Mouse (Mus musculus) liver, postnatal 0 days (tissue): ENCODE results near the gene Brpf3. TPM values are rescaled to one million over a fixed set of nuclear protein-coding genes. Genes with fewer than 3 reads are reported as not detected.

Experiments used
- ATAC-seq: fragments of 200-750 bp; cut with Nextera tagmentation; 2 replicates; pipeline ENCODE4 v1.8.0; 2017; ENCODE audit warnings: mild to moderate bottlenecking, moderate library complexity
- DNase-seq: peaks from one replicate; pipeline ENCODE4 v3.0.0-alpha.2; 2016
- H3K27ac ChIP-seq: fragments of 300-500 bp; sonication (generic); 2 replicates; pipeline ENCODE4 v1.5.1; 2014; ENCODE audit warnings: antibody characterized with exemption, moderate library complexity, mild to moderate bottlenecking, low read depth
- H3K27me3 ChIP-seq: fragments of 300-500 bp; sonication (generic); 2 replicates; pipeline ENCODE4 v1.6.1; 2014; ENCODE audit warnings: low read length, control low read depth, mixed read lengths; ENCODE audit not compliant: insufficient read depth
- H3K36me3 ChIP-seq: fragments of 300-500 bp; sonication (generic); replicated peaks from 2 replicates; pipeline ENCODE4 v1.6.1; 2014; ENCODE audit warnings: mild to moderate bottlenecking, control low read depth, low read length, moderate library complexity, mixed read lengths; ENCODE audit not compliant: insufficient read depth
- H3K4me1 ChIP-seq: fragments of 300-500 bp; sonication (generic); 2 replicates; pipeline ENCODE4 v1.6.1; 2014; ENCODE audit warnings: antibody characterized with exemption, mild to moderate bottlenecking, control low read depth; ENCODE audit not compliant: insufficient read depth
- H3K4me2 ChIP-seq: fragments of 300-500 bp; sonication (generic); 2 replicates; pipeline ENCODE4 v1.6.1; 2014; ENCODE audit warnings: low read depth, mild to moderate bottlenecking, low read length, moderate library complexity, mixed read lengths
- H3K4me3 ChIP-seq: fragments of 300-500 bp; sonication (generic); 2 replicates; pipeline ENCODE4 v1.5.1; 2014; ENCODE audit warnings: low read depth, low read length
- H3K9ac ChIP-seq: fragments of 300-500 bp; sonication (generic); replicated peaks from 2 replicates; pipeline ENCODE4 v1.6.1; 2014; ENCODE audit warnings: mild to moderate bottlenecking, moderate library complexity
- H3K9me3 ChIP-seq: fragments of 300-500 bp; sonication (generic); 2 replicates; pipeline ENCODE4 v1.6.1; 2016; ENCODE audit warnings: mild to moderate bottlenecking, control low read depth, low read length, mixed read lengths
- CTCF ChIP-seq: sonication (generic); IDR thresholded peaks from 2 replicates; pipeline ENCODE4 v1.5.1; 2016; ENCODE audit warnings: antibody characterized with exemption, low read depth
- EP300 ChIP-seq: IDR thresholded peaks from 2 replicates; pipeline ENCODE4 v1.6.1; 2016; ENCODE audit warnings: antibody characterized with exemption, low read depth, mild to moderate bottlenecking
- WGBS: fragments of 180-500 bp; shearing (Covaris S2); extraction: QIAGEN DNeasy Blood & Tissue Kit; methylation state at CpG from one replicate; pipeline ENCODE4 v1.1.7; 2014; ENCODE audit not compliant: insufficient replicate concordance; 5-methylcytosine and 5-hydroxymethylcytosine counted together
- polyA plus RNA-seq: library from polyadenylated mRNA; unstranded; fragments of >200 nt; fragmentation: Nextera tagmentation; extraction: Ambion mirVana; gene quantifications from 2 replicates; pipeline ENCODE4 v1.2.1, GENCODE M21; 2015

The Brpf3 gene
- polyA plus RNA-seq, 1 experiment from 2014 or later, result 33.9 TPM

GRCm38 (mm10) chr17:28886266-28886665 is 85.4 kb downstream of the Brpf3 start:
- TF ChIP-seq CTCF (no peak), EP300 (no peak)
- Histone ChIP-seq H3K4me1 (peaks cover 5% of the 10 kb centered on the region; the same call in 1 of the 2 replicates), H3K27me3 (0 out of 2 replicates have a peak, but pooled peaks cover 4% of the 10 kb centered on the region), H3K9ac (no peak overlapping the region), H3K9me3 (no peaks in the 10 kb centered on the region), H3K36me3 (no peaks in the 10 kb centered on the region), H3K27ac (no peak overlapping the region), H3K4me2 (no peak overlapping the region), H3K4me3 (no peak overlapping the region)
- DNase-seq (no peak), ATAC-seq (no peak)
- 64% methylated on average over 8 of the region's 8 CpGs for WGBS

Other genes starting within 250 kb of the Brpf3 start
- gene Clps, start 240.3 kb upstream of the Brpf3 start, polyA plus RNA-seq, result 1.2 and 26.9 TPM in 2 replicates
- not detected in 2 replicates for gene Lhfpl5, start 225.4 kb upstream of the Brpf3 start, polyA plus RNA-seq
- 20.9 and 21.7 TPM in 2 replicates for gene Srpk1, start 178.4 kb upstream of the Brpf3 start, polyA plus RNA-seq
- 0.32 and 0.51 TPM in 2 replicates for gene Slc26a8, start 110.9 kb upstream of the Brpf3 start, polyA plus RNA-seq
- 23.6 and 24.5 TPM in 2 replicates for gene Mapk14, start 109.8 kb upstream of the Brpf3 start, polyA plus RNA-seq
- 0.80 and 1.1 TPM in 2 replicates for gene AC170998.1, start 75.0 kb upstream of the Brpf3 start, polyA plus RNA-seq
- gene Mapk13, start 31.8 kb upstream of the Brpf3 start, polyA plus RNA-seq, result 25.2 and 27.6 TPM in 2 replicates
- gene Pnpla1, start 57.3 kb downstream of the Brpf3 start, polyA plus RNA-seq, result 0.09 and 0.16 TPM in 2 replicates
- gene 4930539E08Rik, start 114.2 kb downstream of the Brpf3 start, polyA plus RNA-seq, result 0.08 and 0.09 TPM in 2 replicates
- 0.14 and 0.29 TPM in 2 replicates for gene Pxt1, start 142.8 kb downstream of the Brpf3 start, polyA plus RNA-seq
- gene Kctd20, start 150.9 kb downstream of the Brpf3 start, polyA plus RNA-seq, result 38.6 and 39.5 TPM in 2 replicates
- gene Stk38, start 206.9 kb downstream of the Brpf3 start, polyA plus RNA-seq, result 32.6 and 34.5 TPM in 2 replicates
- 163 and 166 TPM in 2 replicates for gene Srsf3, start 231.5 kb downstream of the Brpf3 start, polyA plus RNA-seq